Mouse (Mus musculus): ENCODE measurements at regions not wholly inside any gene's neighbourhood (a gene's known extent, or its start where the extent isn't known, plus 50 kb on each side); places are given as distances from the start of the nearest gene placed in this dataset.

DNA sequence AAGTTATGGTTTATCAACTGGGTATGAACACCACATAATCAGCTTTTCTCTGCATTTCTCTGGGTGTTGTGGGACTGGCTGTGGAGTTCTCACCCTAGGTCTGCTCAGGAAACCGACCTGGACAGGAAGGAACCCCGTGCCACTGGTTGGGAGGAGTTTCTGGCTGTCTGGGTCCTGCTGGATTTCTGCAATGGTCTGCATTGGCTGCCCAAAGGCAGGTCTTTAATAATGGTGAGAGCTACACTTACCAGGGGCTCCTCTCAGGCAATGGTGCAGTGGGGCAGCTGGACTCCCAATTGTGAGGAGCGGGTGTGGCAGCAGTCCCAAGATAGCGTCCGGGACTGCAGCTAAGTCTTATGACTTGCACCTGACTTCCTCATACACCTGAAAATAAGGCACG lies 57.8 kb upstream of the Gm10181 start:
- no peaks in the 10 kb centered on the region for H3K9me3 ChIP-seq (replicated peaks; ENCODE audit: insufficient read depth, low read length)
- H3K4me3 ChIP-seq (ENCODE audit: control insufficient read depth in 1 of 2, insufficient read depth in 1 of 2, low read depth in 2 of 2, low read length in 2 of 2) = no peak overlapping the region
- no peak overlapping the region for H3K9ac ChIP-seq (ENCODE audit: control insufficient read depth, low read depth, low read length, poor library complexity, severe bottlenecking)
- no peak for DNase-seq (ENCODE audit: low read depth, low spot score)
- no peaks in the 10 kb centered on the region for H3K79me2 ChIP-seq (ENCODE audit: control insufficient read depth, insufficient read depth, low read length, poor library complexity)
- TF ChIP-seq NELFE (IDR thresholded peaks at IDR 0.05; ENCODE audit: low read depth, low read length) = no peak
- TF ChIP-seq CTCF (IDR thresholded peaks at IDR 0.05 in 2 of 3, conservative IDR thresholded peaks at IDR 0.05 in 1 of 3; ENCODE audit: control insufficient read depth in 1 of 3, insufficient read depth in 1 of 3, low read depth in 2 of 3, low read length in 3 of 3, poor library complexity in 1 of 3, severe bottlenecking in 1 of 3) = no peak
- TF ChIP-seq USF2 (IDR thresholded peaks at IDR 0.05; ENCODE audit: borderline replicate concordance in 1 of 2, insufficient read depth in 1 of 2, low read depth in 1 of 2, low read length in 2 of 2) = no peak
- TF ChIP-seq GATA1 (IDR thresholded peaks at IDR 0.05; ENCODE audit: low read depth, low read length) = no peak
- TF ChIP-seq ZKSCAN1 (IDR thresholded peaks at IDR 0.05; ENCODE audit: low read depth, low read length) = no peak
- TF ChIP-seq HCFC1 (IDR thresholded peaks at IDR 0.05; ENCODE audit: low read depth, low read length) = no peak
- TF ChIP-seq RCOR1 (IDR thresholded peaks at IDR 0.05; ENCODE audit: low read depth, low read length) = no peak
- H3K27me3 ChIP-seq (ENCODE audit: control insufficient read depth in 1 of 2, insufficient read depth in 2 of 2, low read length in 2 of 2) = no peaks in the 10 kb centered on the region; a peak in 1 of 4 replicates
- H3K4me1 ChIP-seq (ENCODE audit: control insufficient read depth in 1 of 2, insufficient read depth in 2 of 2, low read length in 2 of 2) = no peaks in the 10 kb centered on the region
- H3K36me3 ChIP-seq (ENCODE audit: control insufficient read depth in 1 of 2, insufficient read depth in 2 of 2, low read length in 2 of 2) = no peaks in the 10 kb centered on the region
- H3K27ac ChIP-seq (ENCODE audit: control insufficient read depth, low read depth, low read length) = no peak overlapping the region
